Mouse (Mus musculus): Measurements from ENCODE around the gene Vmp1.

DNA sequence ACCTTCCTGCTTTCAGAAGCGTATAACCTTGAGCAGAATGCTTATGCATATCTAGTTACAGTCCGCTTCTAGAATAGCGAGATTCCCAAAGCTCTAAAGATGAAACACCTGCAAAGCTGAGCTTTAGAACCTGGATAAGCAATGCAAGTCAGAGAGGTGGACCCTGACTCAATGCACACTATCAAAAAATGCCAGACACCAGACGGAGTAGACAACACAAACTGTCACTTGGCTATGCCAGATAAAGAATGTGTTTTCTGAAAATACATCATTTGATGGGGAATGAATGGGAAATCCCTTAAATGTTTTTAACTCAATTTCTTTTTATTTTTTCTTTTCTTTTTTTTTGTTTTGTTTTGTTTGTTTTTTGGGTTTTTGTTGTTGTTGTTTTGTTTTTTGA, 8.1 kb downstream of the Vmp1 start:
- TF ChIP-seq ELF1 (IDR thresholded peaks at IDR 0.05; ENCODE audit: low read depth, low read length): no peak
- no peak for TF ChIP-seq EP300 (IDR thresholded peaks at IDR 0.05; ENCODE audit: low read length)
- TF ChIP-seq CTCF (conservative IDR thresholded peaks at IDR 0.05 in 1 of 2, IDR thresholded peaks at IDR 0.05 in 1 of 2; ENCODE audit: low read depth in 2 of 2, low read length in 2 of 2): no peak

Measured in CH12.LX (cell line).